Mouse (Mus musculus) hindbrain, embryonic 11.5 days (tissue): ENCODE data around the gene Gm9887. TPM values are rescaled to one million over a fixed set of nuclear protein-coding genes. Genes with fewer than 3 reads are reported as not detected.
"Not testable (repeated sequence)": the region's sequence is repeated elsewhere in the genome, so short reads cannot be mapped to it uniquely, and the experiment has no call there.

Experiments used
- ATAC-seq: fragments of 200-750 bp; cut with Nextera tagmentation; 2 replicates; pipeline ENCODE4 v1.8.0; 2017; ENCODE audit warnings: mild to moderate bottlenecking, moderate TSS enrichment, moderate library complexity; ENCODE audit not compliant: low FRiP score
- DNase-seq: peaks from one replicate; pipeline ENCODE4 v3.0.0-alpha.2; 2015; ENCODE audit warnings: low spot score
- H3K27ac ChIP-seq: fragments of 300-500 bp; sonication (generic); 2 replicates; pipeline ENCODE4 v1.5.1; 2014; ENCODE audit warnings: mild to moderate bottlenecking, low read depth, low read length
- H3K27me3 ChIP-seq: fragments of 300-500 bp; sonication (generic); 2 replicates; pipeline ENCODE4 v1.6.1; 2014; ENCODE audit warnings: mild to moderate bottlenecking, low read length, moderate library complexity, mixed read lengths; ENCODE audit not compliant: control insufficient read depth, insufficient read depth
- H3K36me3 ChIP-seq: fragments of 300-500 bp; sonication (generic); 2 replicates; pipeline ENCODE4 v1.6.1; 2014; ENCODE audit warnings: mild to moderate bottlenecking, low read length, moderate library complexity, mixed read lengths; ENCODE audit not compliant: control insufficient read depth, insufficient read depth
- H3K4me1 ChIP-seq: fragments of 300-500 bp; sonication (generic); replicated peaks from 2 replicates; pipeline ENCODE4 v1.6.1; 2014; ENCODE audit warnings: low read length, mixed read lengths; ENCODE audit not compliant: control insufficient read depth, insufficient read depth
- H3K4me2 ChIP-seq: fragments of 300-500 bp; sonication (generic); replicated peaks from 2 replicates; pipeline ENCODE4 v1.6.1; 2014; ENCODE audit warnings: mild to moderate bottlenecking, low read depth, low read length
- H3K4me3 ChIP-seq: fragments of 300-500 bp; sonication (generic); 2 replicates; pipeline ENCODE4 v1.5.1; 2014; ENCODE audit warnings: low read depth, low read length
- H3K9ac ChIP-seq: fragments of 300-500 bp; sonication (generic); 2 replicates; pipeline ENCODE4 v1.6.1; 2014; ENCODE audit warnings: low read depth, low read length
- H3K9me3 ChIP-seq: fragments of 300-500 bp; sonication (generic); 2 replicates; pipeline ENCODE4 v1.6.1; 2016; ENCODE audit warnings: low read length; ENCODE audit not compliant: control insufficient read depth
- WGBS: fragments of 180-500 bp; shearing (Covaris S2); extraction: QIAGEN DNeasy Blood & Tissue Kit; methylation state at CpG from one replicate; pipeline ENCODE4 v1.1.7; 2014; 5-methylcytosine and 5-hydroxymethylcytosine counted together
- polyA plus RNA-seq: library from polyadenylated mRNA; unstranded; fragments of >200 nt; fragmentation: Nextera tagmentation; extraction: Ambion mirVana; gene quantifications from 2 replicates; pipeline ENCODE4 v1.2.1, GENCODE M21; 2014

Gm9887 gene
- polyA plus RNA-seq, 1 experiment from 2014 or later, result 1.3 TPM

- Histone ChIP-seq H3K27me3 (no peaks in the 10 kb centered on the region), H3K4me2 (no peak overlapping the region), H3K27ac (no peak overlapping the region), H3K9me3 (no peaks in the 10 kb centered on the region), H3K4me1 (no peaks in the 10 kb centered on the region), H3K9ac (no peak overlapping the region), H3K36me3 (no peaks in the 10 kb centered on the region), H3K4me3 (no peak overlapping the region)
- WGBS, result 82% methylated on average over 7 of the region's 7 CpGs
- no peak for DNase-seq
- no peak for ATAC-seq
Observed at GRCm38 (mm10) chr12:69390000-69390698, 17.9 kb upstream of the Gm9887 start.

GRCm38 (mm10) chr12:69389273-69389938, 17.1 kb upstream of the Gm9887 start:
- no peaks in the 10 kb centered on the region for H3K9me3 ChIP-seq
- H3K4me2 ChIP-seq, result no peak overlapping the region
- DNase-seq, result no peak
- no peaks in the 10 kb centered on the region for H3K4me1 ChIP-seq
- no peaks in the 10 kb centered on the region for H3K36me3 ChIP-seq
- no peak overlapping the region for H3K4me3 ChIP-seq
- H3K9ac ChIP-seq, result no peak overlapping the region
- 78% methylated on average over 7 of the region's 7 CpGs for WGBS
- no peak overlapping the region for H3K27ac ChIP-seq
- ATAC-seq, result no peak
- no peaks in the 10 kb centered on the region for H3K27me3 ChIP-seq

GRCm38 (mm10) chr12:69388321-69388869, 16.1 kb upstream of the Gm9887 start:
- WGBS, result 95% methylated on average over 10 of the region's 10 CpGs
- Histone ChIP-seq H3K4me1 (no peaks in the 10 kb centered on the region), H3K36me3 (no peaks in the 10 kb centered on the region), H3K27me3 (no peaks in the 10 kb centered on the region), H3K4me2 (no peak overlapping the region), H3K9ac (no peak overlapping the region), H3K9me3 (no peaks in the 10 kb centered on the region), H3K27ac (no peak overlapping the region), H3K4me3 (no peak overlapping the region)
- no peak for ATAC-seq
- DNase-seq, result no peak

- H3K36me3 ChIP-seq, H3K4me1 ChIP-seq, H3K4me3 ChIP-seq, H3K9me3 ChIP-seq, DNase-seq, H3K4me2 ChIP-seq, H3K27ac ChIP-seq, H3K9ac ChIP-seq, H3K27me3 ChIP-seq, ATAC-seq: not testable (repeated sequence)
- WGBS, result 66% methylated on average over 3 of the region's 12 CpGs
Observed at GRCm38 (mm10) chr12:69386281-69386732, 14.0 kb upstream of the Gm9887 start.

GRCm38 (mm10) chr12:69385542-69386280, 13.5 kb upstream of the Gm9887 start:
- Histone ChIP-seq H3K4me1 (no peaks in the 10 kb centered on the region), H3K9me3 (no peaks in the 10 kb centered on the region), H3K36me3 (no peaks in the 10 kb centered on the region), H3K27me3 (no peaks in the 10 kb centered on the region), H3K4me2 (no peak overlapping the region), H3K9ac (no peak overlapping the region), H3K27ac (no peak overlapping the region), H3K4me3 (no peak overlapping the region)
- 87% methylated on average over 6 of the region's 6 CpGs for WGBS
- no peak for DNase-seq
- no peak for ATAC-seq

- no peak overlapping the region for H3K4me3 ChIP-seq
- DNase-seq (no peak), ATAC-seq (no peak)
- no peaks in the 10 kb centered on the region for H3K27me3 ChIP-seq
- H3K4me2 ChIP-seq, result no peak overlapping the region
- H3K36me3 ChIP-seq, result no peaks in the 10 kb centered on the region
- WGBS, result 90% methylated on average over 5 of the region's 5 CpGs
- H3K4me1 ChIP-seq, result no peaks in the 10 kb centered on the region
- H3K9ac ChIP-seq, result no peak overlapping the region
- H3K27ac ChIP-seq, result no peak overlapping the region
- no peaks in the 10 kb centered on the region for H3K9me3 ChIP-seq
Observed at GRCm38 (mm10) chr12:69384606-69385005, 12.3 kb upstream of the Gm9887 start.

GRCm38 (mm10) chr12:69382880-69383279, 10.6 kb upstream of the Gm9887 start:
- DNase-seq, result no peak
- H3K27me3 ChIP-seq, result no peaks in the 10 kb centered on the region
- no peak overlapping the region for H3K4me2 ChIP-seq
- H3K4me3 ChIP-seq, result no peak overlapping the region
- H3K36me3 ChIP-seq, result no peaks in the 10 kb centered on the region
- ATAC-seq, result no peak
- no peaks in the 10 kb centered on the region for H3K9me3 ChIP-seq
- 97% methylated on average over 1 of the region's 1 CpGs for WGBS
- H3K4me1 ChIP-seq, result no peaks in the 10 kb centered on the region
- no peak overlapping the region for H3K9ac ChIP-seq
- no peak overlapping the region for H3K27ac ChIP-seq

GRCm38 (mm10) chr12:69378558-69379454, 6.5 kb upstream of the Gm9887 start:
- DNase-seq (no peak), ATAC-seq (no peak)
- Histone ChIP-seq H3K9ac (no peak overlapping the region), H3K27ac (no peak overlapping the region), H3K9me3 (no peaks in the 10 kb centered on the region), H3K4me1 (no peaks in the 10 kb centered on the region), H3K4me3 (no peak overlapping the region), H3K4me2 (no peak overlapping the region), H3K27me3 (no peaks in the 10 kb centered on the region), H3K36me3 (no peaks in the 10 kb centered on the region)
- 93% methylated on average over 11 of the region's 11 CpGs for WGBS
